Mouse (Mus musculus) forebrain, postnatal 0 days (tissue): ENCODE results near the gene Crebzf. TPM values are rescaled to one million over a fixed set of nuclear protein-coding genes. Genes with fewer than 3 reads are reported as not detected.
A peak's percentile ranks its signal among the peaks of the same experiment; 100 is the strongest.

ENCODE experiments used
- ATAC-seq: fragments of 200-750 bp; cut with Nextera tagmentation; 2 replicates; pipeline ENCODE4 v1.8.0; 2017; ENCODE audit warnings: mild to moderate bottlenecking, moderate library complexity
- DNase-seq: peaks from one replicate; pipeline ENCODE4 v3.0.0-alpha.2; 2015
- H3K27ac ChIP-seq: fragments of 300-500 bp; sonication (generic); 2 replicates; pipeline ENCODE4 v1.5.1; 2014; ENCODE audit warnings: low read depth, mild to moderate bottlenecking, antibody characterized with exemption, low read length, moderate library complexity, mixed read lengths
- H3K27me3 ChIP-seq: fragments of 300-500 bp; sonication (generic); 2 replicates; pipeline ENCODE4 v1.6.1; 2014; ENCODE audit warnings: mild to moderate bottlenecking, low read length, mixed read lengths; ENCODE audit not compliant: insufficient read depth
- H3K36me3 ChIP-seq: fragments of 300-500 bp; sonication (generic); 2 replicates; pipeline ENCODE4 v1.6.1; 2014; ENCODE audit warnings: mild to moderate bottlenecking, moderate library complexity; ENCODE audit not compliant: insufficient read depth
- H3K4me1 ChIP-seq: fragments of 300-500 bp; sonication (generic); 2 replicates; pipeline ENCODE4 v1.6.1; 2014; ENCODE audit warnings: antibody characterized with exemption; ENCODE audit not compliant: insufficient read depth
- H3K4me2 ChIP-seq: fragments of 300-500 bp; sonication (generic); 2 replicates; pipeline ENCODE4 v1.6.1; 2014; ENCODE audit warnings: low read depth, mild to moderate bottlenecking, moderate library complexity
- H3K4me3 ChIP-seq: fragments of 300-500 bp; sonication (generic); 2 replicates; pipeline ENCODE4 v1.5.1; 2014; ENCODE audit warnings: low read depth, low read length, mixed read lengths
- H3K9ac ChIP-seq: fragments of 300-500 bp; sonication (generic); 2 replicates; pipeline ENCODE4 v1.6.1; 2014; ENCODE audit warnings: mild to moderate bottlenecking
- H3K9me3 ChIP-seq: fragments of 300-500 bp; sonication (generic); 2 replicates; pipeline ENCODE4 v1.6.1; 2016; ENCODE audit warnings: low read length
- CTCF ChIP-seq: sonication (generic); IDR thresholded peaks from 2 replicates; pipeline ENCODE4 v1.5.1; 2016; ENCODE audit warnings: antibody characterized with exemption, control low read depth, low read depth
- WGBS: fragments of 180-500 bp; shearing (Covaris S2); extraction: QIAGEN DNeasy Blood & Tissue Kit; methylation state at CpG from one replicate; pipeline ENCODE4 v1.1.7; 2014; 5-methylcytosine and 5-hydroxymethylcytosine counted together
- polyA plus RNA-seq: library from polyadenylated mRNA; unstranded; fragments of >200 nt; fragmentation: Nextera tagmentation; extraction: Ambion mirVana; gene quantifications from 2 replicates; pipeline ENCODE4 v1.2.1, GENCODE M21; 2015
- total RNA-seq: library from RNA; depleted of rRNA; stranded (reverse); fragments of >200 nt; gene quantifications from 2 replicates; pipeline ENCODE4 v1.2.3, GENCODE M21; 2014

Gene Crebzf
- total and polyA plus RNA-seq, 2 experiments from 2014 or later = 17.0 to 112 TPM

DNA sequence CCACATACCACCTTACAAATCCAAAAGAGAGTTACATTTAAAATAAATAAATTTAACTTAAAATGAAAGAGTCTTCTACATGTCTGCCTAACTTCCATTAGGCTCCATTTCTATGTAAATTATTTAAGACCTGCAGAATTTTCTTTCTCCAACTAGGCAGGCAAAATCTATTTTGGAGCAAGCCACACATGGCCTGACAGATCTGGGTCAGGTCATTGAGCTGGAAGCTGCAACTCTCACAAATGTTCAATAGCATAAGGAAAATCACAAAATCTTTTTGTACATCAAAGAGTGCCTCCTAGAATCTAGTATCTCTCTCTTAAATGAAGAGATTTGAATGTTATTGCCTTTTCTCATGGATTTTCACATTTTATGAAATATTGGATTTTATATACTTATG lies 10.3 kb upstream of the Crebzf start:
- ATAC-seq = no peak
- Histone ChIP-seq H3K9me3 (no peaks in the 10 kb centered on the region), H3K9ac (no peak overlapping the region), H3K27me3 (no peaks in the 10 kb centered on the region), H3K4me1 (no peaks in the 10 kb centered on the region), H3K4me2 (no peak overlapping the region), H3K27ac (no peak overlapping the region), H3K4me3 (no peak overlapping the region), H3K36me3 (no peaks in the 10 kb centered on the region)
- TF ChIP-seq CTCF = no peak
- no peak for DNase-seq

DNA sequence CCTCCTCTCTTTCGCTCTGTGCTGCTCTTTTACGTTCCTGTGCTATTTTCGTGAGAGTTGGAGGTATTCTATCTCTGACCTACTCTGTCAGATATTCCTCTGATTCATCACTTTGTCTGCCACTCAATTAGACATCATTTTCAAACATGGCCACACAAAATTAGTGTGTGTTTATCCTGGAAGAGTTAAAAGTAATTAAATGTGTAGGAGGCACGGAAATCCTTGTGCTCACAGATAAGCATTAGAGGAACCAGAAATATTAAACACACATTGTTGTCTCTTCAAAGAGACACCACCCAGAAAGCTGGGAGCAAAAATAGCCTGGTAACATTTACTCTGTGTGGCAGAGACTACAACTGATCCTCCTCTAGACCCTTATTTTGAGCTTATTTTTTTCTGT lies 2.5 kb upstream of the Crebzf start:
- no peaks in the 10 kb centered on the region for H3K4me1 ChIP-seq
- 88% methylated on average over 4 of the region's 4 CpGs for WGBS
- no peak overlapping the region for H3K4me2 ChIP-seq
- no peaks in the 10 kb centered on the region for H3K36me3 ChIP-seq
- no peak for TF ChIP-seq CTCF
- no peak for DNase-seq
- H3K9me3 ChIP-seq = no peaks in the 10 kb centered on the region
- ATAC-seq = no peak
- no peak overlapping the region for H3K27ac ChIP-seq
- no peak overlapping the region for H3K4me3 ChIP-seq
- H3K9ac ChIP-seq = no peak overlapping the region
- H3K27me3 ChIP-seq = no peaks in the 10 kb centered on the region

DNA sequence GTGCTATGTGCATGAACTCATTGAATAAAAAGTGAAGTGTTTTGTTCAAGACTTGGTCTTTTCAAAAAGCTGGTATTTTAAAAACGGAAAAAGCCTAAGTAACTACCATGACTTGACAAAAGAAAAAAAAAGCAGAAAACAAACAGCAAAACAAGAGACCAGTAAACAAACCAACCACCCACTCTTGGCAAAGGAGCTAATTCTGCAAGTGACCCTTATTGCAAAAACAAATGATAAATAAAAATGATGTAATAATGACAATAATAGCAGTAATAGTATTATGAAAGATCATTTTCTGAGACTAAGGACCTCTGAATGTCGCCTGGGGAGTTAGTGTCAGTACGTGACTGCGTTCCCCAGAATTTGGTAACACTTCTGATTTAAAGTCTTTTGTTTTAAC lies 459 bp upstream of the Crebzf start:
- peak; percentile 6 for ATAC-seq
- H3K4me2 ChIP-seq = peak overlapping the region; percentile 75
- TF ChIP-seq CTCF = no peak
- H3K4me1 ChIP-seq = peaks cover 5% of the 10 kb centered on the region; the same call in 1 of the 2 replicates
- no peaks in the 10 kb centered on the region for H3K9me3 ChIP-seq
- H3K27me3 ChIP-seq = no peaks in the 10 kb centered on the region
- no peaks in the 10 kb centered on the region for H3K36me3 ChIP-seq
- peak overlapping the region; percentile 98 for H3K4me3 ChIP-seq
- under 1% methylated on average over 4 of the region's 4 CpGs for WGBS
- H3K27ac ChIP-seq = peak overlapping the region; percentile 99
- no peak for DNase-seq
- H3K9ac ChIP-seq = peak overlapping the region; percentile 94

DNA sequence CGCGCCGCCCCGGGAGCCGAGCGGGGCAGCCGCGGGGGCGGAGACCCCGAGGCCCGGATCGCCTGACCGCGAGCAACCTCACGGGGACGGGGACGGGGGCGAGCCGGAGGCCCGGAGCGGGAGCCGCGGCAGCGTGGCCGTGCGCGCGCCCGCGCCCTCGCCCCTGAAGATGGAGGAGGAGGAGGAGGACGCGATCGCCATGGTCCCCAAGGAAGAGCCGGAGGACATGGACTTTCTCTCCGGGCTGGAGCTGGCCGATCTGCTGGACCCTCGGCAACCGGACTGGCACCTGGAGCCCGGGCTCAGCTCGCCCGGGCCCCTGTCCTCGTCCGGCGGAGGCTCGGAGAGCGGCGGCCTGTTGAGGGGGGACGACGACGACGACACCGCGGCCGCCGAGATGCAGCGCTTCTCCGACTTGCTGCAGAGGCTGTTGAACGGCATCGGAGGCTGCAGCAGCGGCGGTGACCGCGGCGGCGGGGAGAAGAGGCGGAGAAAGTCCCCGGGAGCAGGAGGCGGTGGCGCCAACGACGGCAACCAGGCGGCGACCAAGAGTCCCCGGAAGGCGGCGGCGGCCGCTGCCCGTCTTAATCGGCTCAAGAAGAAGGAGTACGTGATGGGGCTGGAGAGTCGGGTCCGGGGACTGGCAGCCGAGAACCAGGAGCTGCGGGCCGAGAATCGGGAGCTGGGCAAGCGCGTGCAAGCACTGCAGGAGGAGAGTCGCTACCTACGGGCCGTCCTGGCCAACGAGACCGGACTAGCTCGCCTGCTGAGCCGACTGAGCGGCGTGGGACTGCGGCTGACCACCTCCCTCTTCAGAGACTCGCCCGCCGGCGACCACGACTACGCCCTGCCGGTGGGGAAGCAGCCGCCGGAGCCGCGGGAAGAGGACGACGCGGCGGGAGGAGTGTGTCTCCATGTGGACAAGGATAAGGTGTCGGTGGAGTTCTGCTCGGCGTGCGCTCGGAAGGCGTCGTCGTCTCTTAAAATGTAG lies 867 bp downstream of the Crebzf start:
- H3K9ac ChIP-seq = peak overlapping the region; percentile 94
- H3K4me1 ChIP-seq = peaks cover 5% of the 10 kb centered on the region; the same call in 1 of the 2 replicates
- 3% methylated on average over 119 of the region's 123 CpGs for WGBS

DNA sequence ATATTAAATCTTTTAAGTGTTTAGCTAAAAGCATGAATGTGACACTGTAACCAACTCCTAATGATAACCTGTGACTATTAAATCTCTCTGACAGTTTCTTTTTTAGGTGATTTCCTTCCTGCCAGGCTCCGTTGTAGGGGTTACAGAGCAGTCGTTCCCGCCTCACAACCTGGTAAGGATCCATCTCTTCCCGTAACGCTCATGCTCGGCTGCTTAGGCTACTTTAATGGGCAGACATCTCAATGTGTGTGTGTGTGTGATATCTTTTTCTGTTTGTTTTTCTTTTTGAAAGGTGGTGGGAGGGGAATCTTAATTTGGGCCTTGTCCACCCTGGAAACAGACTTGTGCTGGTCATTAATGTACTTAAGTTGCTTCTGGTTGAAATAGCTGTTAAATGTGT lies 1.7 kb downstream of the Crebzf start:
- Histone ChIP-seq H3K27ac (peak overlapping the region; percentile 99), H3K9ac (peak overlapping the region; percentile 94), H3K4me2 (peak overlapping the region; percentile 75), H3K9me3 (no peaks in the 10 kb centered on the region), H3K4me1 (peaks cover 5% of the 10 kb centered on the region; the same call in 1 of the 2 replicates), H3K36me3 (no peaks in the 10 kb centered on the region), H3K27me3 (no peaks in the 10 kb centered on the region), H3K4me3 (peak overlapping the region; percentile 98)
- no peak for TF ChIP-seq CTCF
- DNase-seq (no peak), ATAC-seq (no peak)
- WGBS = 0% methylated on average over 6 of the region's 6 CpGs

More for the DNA sequence above, 867 bp downstream of the Crebzf start:
- TF ChIP-seq CTCF = peak; percentile 53
- H3K27me3 ChIP-seq = no peaks in the 10 kb centered on the region
- H3K36me3 ChIP-seq = no peaks in the 10 kb centered on the region
- peak overlapping the region; percentile 98 for H3K4me3 ChIP-seq
- H3K9me3 ChIP-seq = no peaks in the 10 kb centered on the region
- H3K27ac ChIP-seq = peak overlapping the region; percentile 99
- peak overlapping the region; percentile 75 for H3K4me2 ChIP-seq
- peak; percentile 66 for DNase-seq
- peak; percentile 68 for ATAC-seq

DNA sequence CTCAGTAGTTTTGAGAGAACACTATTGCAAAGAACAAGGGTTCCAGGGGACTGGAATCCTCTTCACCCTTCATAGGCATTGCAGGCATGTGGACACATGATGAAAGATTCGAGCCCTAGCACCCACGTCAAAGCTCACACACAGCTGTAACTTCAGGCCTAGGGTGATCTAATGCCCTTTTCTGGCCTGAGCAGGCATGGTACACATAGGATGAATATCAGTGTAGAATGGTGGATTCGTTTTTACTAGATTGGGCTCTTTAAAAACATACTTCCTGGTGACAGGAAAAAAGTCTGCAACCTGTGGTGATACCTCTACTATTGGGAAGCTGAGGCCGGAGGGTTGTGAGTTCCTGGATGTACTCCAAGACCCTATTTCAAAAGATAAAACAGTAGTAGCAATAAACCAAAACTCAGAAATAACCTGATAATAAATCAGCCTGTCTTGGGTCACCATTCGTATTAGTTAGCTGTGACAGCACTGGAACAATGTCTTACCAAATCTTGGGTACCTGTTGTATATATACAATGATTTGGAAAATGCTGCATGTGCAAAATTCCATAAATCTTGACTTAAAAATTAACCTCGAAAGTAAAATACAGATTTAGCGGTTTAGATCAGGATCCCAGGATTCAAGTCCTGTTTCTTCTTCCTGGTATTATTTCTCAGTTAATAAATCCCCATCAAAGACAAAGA lies 13.8 kb downstream of the Crebzf start:
- Histone ChIP-seq H3K27me3 (no peaks in the 10 kb centered on the region), H3K36me3 (peaks cover 22% of the 10 kb centered on the region), H3K27ac (peak overlapping the region; percentile 92), H3K4me1 (no peaks in the 10 kb centered on the region), H3K9ac (peak overlapping the region; percentile 83), H3K4me2 (peak overlapping the region; percentile 54), H3K4me3 (peak overlapping the region; percentile 83), H3K9me3 (no peaks in the 10 kb centered on the region)
- DNase-seq (no peak), ATAC-seq (no peak)
- TF ChIP-seq CTCF = no peak
- WGBS = 35% methylated on average over 7 of the region's 7 CpGs
